Mouse (Mus musculus): ENCODE measurements around the gene Usp46. TPM values are rescaled to one million over a fixed set of nuclear protein-coding genes. Genes with fewer than 3 reads are reported as not detected.

Usp46 gene
- total and polyA plus RNA-seq, 3 experiments: 14.5 to 23.6 TPM; not detected in 1

DNA sequence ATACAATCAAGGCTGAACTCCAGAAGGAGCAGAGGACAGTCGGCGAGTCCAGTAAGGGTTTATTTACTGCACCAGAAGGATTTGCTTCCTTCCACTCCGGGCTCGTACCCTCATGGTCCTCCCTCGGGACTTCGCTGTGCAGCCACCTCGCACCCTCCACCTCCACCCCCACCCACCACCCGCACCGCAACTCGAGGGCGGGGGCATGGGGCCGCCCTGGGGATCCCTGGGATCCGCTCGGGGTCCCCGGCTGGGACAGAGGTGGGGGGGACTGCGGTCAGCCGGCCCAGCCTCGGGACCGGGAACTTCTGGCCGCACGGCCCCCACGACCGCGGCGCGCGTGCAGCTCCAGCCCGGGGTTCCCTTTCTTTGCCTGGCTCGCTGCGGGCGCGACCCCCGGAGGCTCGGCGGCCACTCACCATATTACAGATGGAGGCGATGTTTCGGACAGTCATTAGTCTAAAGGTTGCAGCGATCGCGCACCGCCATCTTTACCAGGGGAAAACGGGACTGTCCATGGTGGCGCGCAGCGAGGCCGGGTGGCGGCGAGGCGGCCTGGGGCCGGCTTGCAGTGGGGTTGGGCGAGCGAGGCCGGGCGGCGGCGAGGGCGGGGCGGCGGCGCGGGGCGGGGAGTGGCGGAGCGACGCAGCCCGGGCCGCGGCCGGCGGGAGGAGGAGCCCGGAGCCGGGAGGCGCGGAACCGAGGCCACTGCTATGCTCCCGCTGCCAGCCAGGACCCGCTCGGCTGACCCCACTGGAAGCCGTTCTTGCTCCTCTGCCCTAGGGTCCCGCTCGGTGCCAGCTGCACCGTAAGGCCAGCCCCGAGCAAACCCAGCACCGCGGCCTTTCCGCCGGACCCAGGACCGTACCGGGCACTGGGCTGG, at the start of gene Usp46 (continued):
- TF ChIP-seq GATA1 (IDR thresholded peaks at IDR 0.05; ENCODE audit: low read depth, low read length) (no peak), ETS1 (IDR thresholded peaks at IDR 0.05; ENCODE audit: low read depth, low read length) (no peak), RAD21 (IDR thresholded peaks at IDR 0.05; ENCODE audit: low read depth, low read length) (no peak), KAT2A (conservative IDR thresholded peaks at IDR 0.05; ENCODE audit: low read depth, low read length) (no peak), SMC3 (IDR thresholded peaks at IDR 0.05; ENCODE audit: low read depth, low read length) (no peak)

DNA sequence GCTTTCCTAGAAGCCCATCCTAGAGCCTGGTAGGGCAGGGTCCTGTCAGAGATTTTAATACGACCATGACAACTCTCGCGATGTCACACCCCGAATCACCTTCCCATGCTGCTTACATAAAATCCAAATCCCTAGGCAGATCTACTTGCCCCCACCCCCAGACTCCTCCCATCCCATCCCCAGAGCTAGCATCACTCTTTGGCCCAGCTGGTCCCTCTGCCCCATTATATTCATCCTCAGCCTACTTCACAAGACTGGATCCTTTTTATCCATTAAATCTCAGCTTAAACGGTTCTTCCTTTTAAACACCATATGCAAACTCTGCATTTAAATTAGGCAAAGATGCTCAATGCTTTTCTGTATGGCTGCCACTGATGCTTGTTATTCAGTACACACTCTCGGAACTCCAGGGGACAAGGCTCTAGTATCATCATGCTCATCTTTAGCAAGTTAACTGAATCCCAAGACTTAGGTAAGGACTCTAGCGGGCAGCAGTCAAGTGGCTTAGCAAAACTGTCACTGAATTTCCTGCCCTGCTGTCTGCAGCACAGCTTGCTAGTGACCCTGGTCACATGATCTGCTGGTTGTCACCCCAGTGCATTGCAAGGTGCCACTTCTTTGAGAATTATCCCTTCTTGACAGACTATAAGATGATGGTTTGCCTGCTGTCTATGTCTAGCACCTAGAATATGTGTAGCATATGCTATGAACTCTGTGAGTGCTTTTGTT, 45.9 kb upstream of the Usp46 start:
- TF ChIP-seq ZMIZ1 (IDR thresholded peaks at IDR 0.05; ENCODE audit: low read depth, low read length) (no peak), RAD21 (IDR thresholded peaks at IDR 0.05; ENCODE audit: low read depth, low read length) (no peak), MAZ (IDR thresholded peaks at IDR 0.05; ENCODE audit: low read depth, low read length) (no peak), POLR2A (IDR thresholded peaks at IDR 0.05; ENCODE audit: control insufficient read depth in 1 of 2, insufficient read depth in 1 of 2, low read depth in 1 of 2, low read length in 2 of 2, poor library complexity in 1 of 2) (no peak), POLR2AphosphoS2 (IDR thresholded peaks at IDR 0.05; ENCODE audit: low read length) (no peak), TAL1 (IDR thresholded peaks at IDR 0.05; ENCODE audit: low read length) (no peak), ZKSCAN1 (IDR thresholded peaks at IDR 0.05; ENCODE audit: low read depth, low read length) (no peak), HCFC1 (IDR thresholded peaks at IDR 0.05; ENCODE audit: low read depth, low read length) (no peak), JUND (IDR thresholded peaks at IDR 0.05; ENCODE audit: low read depth, low read length) (no peak), USF1 (IDR thresholded peaks at IDR 0.05; ENCODE audit: low read depth, low read length) (no peak), ETS1 (IDR thresholded peaks at IDR 0.05; ENCODE audit: low read depth, low read length) (no peak), CHD1 (IDR thresholded peaks at IDR 0.05; ENCODE audit: low read depth, low read length) (no peak), EP300 (IDR thresholded peaks at IDR 0.05; ENCODE audit: low read depth in 1 of 2, low read length in 2 of 2) (no peak)
- Histone ChIP-seq H3K9me3 (replicated peaks; ENCODE audit: insufficient read depth, low read length) (no peaks in the 10 kb centered on the region), H3K9ac (ENCODE audit: control insufficient read depth, low read depth, low read length, poor library complexity, severe bottlenecking) (no peak overlapping the region)

GRCm38 (mm10) chr5:74105445-74105844, 37.2 kb upstream of the Usp46 start:
- Histone ChIP-seq H3K79me2 (ENCODE audit: control insufficient read depth, insufficient read depth, low read length, poor library complexity) (no peaks in the 10 kb centered on the region), H3K36me3 (ENCODE audit: control insufficient read depth in 1 of 2, insufficient read depth in 2 of 2, low read length in 2 of 2) (no peaks in the 10 kb centered on the region), H3K4me1 (ENCODE audit: control insufficient read depth in 1 of 2, insufficient read depth in 2 of 2, low read length in 2 of 2) (no peaks in the 10 kb centered on the region), H3K27me3 (ENCODE audit: control insufficient read depth in 1 of 2, insufficient read depth in 2 of 2, low read length in 2 of 2) (no peaks in the 10 kb centered on the region), H3K27ac (ENCODE audit: control insufficient read depth, low read depth, low read length) (no peak overlapping the region), H3K4me3 (ENCODE audit: control insufficient read depth in 1 of 2, insufficient read depth in 1 of 2, low read depth in 2 of 2, low read length in 2 of 2) (no peak overlapping the region), H3K9ac (ENCODE audit: control insufficient read depth, low read depth, low read length, poor library complexity, severe bottlenecking) (no peak overlapping the region), H3K9me3 (replicated peaks; ENCODE audit: insufficient read depth, low read length) (no peaks in the 10 kb centered on the region)
- no peak for TF ChIP-seq ELF1 (IDR thresholded peaks at IDR 0.05; ENCODE audit: low read depth, low read length)
- TF ChIP-seq CTCF (IDR thresholded peaks at IDR 0.05 in 2 of 3, conservative IDR thresholded peaks at IDR 0.05 in 1 of 3; ENCODE audit: control insufficient read depth in 1 of 3, insufficient read depth in 1 of 3, low read depth in 2 of 3, low read length in 3 of 3, poor library complexity in 1 of 3, severe bottlenecking in 1 of 3): no peak
- no peak for TF ChIP-seq TAL1 (IDR thresholded peaks at IDR 0.05; ENCODE audit: low read length)
- TF ChIP-seq MYC (IDR thresholded peaks at IDR 0.05; ENCODE audit: low read depth, low read length): no peak
- no peak for TF ChIP-seq SIN3A (IDR thresholded peaks at IDR 0.05; ENCODE audit: low read length)
- no peak for TF ChIP-seq NRF1 (IDR thresholded peaks at IDR 0.05; ENCODE audit: insufficient read depth, low read depth, low read length, poor library complexity, severe bottlenecking)
- no peak for TF ChIP-seq POLR2AphosphoS5 (IDR thresholded peaks at IDR 0.05; ENCODE audit: borderline replicate concordance, low read depth, low read length)
- DNase-seq (ENCODE audit: low read depth, low spot score): no peak

More for the DNA sequence above, 45.9 kb upstream of the Usp46 start:
- Histone ChIP-seq H3K4me3 (ENCODE audit: control insufficient read depth in 1 of 2, insufficient read depth in 1 of 2, low read depth in 2 of 2, low read length in 2 of 2) (no peak overlapping the region), H3K4me1 (ENCODE audit: control insufficient read depth in 1 of 2, insufficient read depth in 2 of 2, low read length in 2 of 2) (no peaks in the 10 kb centered on the region), H3K27ac (ENCODE audit: control insufficient read depth, low read depth, low read length) (no peak overlapping the region), H3K27me3 (ENCODE audit: control insufficient read depth in 1 of 2, insufficient read depth in 2 of 2, low read length in 2 of 2) (peaks cover 0 to 3% of the 10 kb centered on the region in 2 experiments; a peak in 1 of 4 replicates), H3K36me3 (ENCODE audit: control insufficient read depth in 1 of 2, insufficient read depth in 2 of 2, low read length in 2 of 2) (no peaks in the 10 kb centered on the region), H3K79me2 (ENCODE audit: control insufficient read depth, insufficient read depth, low read length, poor library complexity) (no peaks in the 10 kb centered on the region)
- DNase-seq (ENCODE audit: low read depth, low spot score): no peak

Measured in MEL (cell line).